Mouse (Mus musculus): ENCODE measurements around the gene Uap1l1.

Uap1l1 gene

GRCm38 (mm10) chr2:25310969-25311368 is 54.5 kb downstream of the Uap1l1 start:
- no peak for DNase-seq

DNA sequence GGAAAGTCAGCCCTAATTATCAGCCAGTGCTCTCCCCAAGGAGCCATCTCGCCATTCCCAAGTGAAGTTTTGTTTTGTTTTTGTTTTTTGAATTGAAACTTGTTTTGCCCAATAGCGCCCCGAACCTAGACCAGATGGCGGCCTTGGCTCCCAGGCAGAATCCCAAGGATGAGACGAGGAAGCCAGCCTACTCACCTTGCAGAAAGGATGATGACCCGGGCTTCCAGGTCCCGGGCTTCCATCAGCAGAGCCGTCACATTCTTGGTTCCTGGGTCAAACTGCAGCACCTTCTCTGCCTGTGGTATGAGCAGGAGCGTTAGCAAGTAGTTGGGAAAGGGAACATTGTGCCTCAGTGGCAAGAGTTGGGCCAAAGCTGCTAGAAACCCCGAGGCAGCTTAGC is 55.3 kb downstream of the Uap1l1 start:
- DNase-seq, result no peak

All from retina, postnatal 1 day (tissue).